Mouse (Mus musculus) intestine, postnatal 0 days (tissue): ENCODE data around the gene Dnah17. TPM values are rescaled to one million over a fixed set of nuclear protein-coding genes. Genes with fewer than 3 reads are reported as not detected.

ENCODE experiments used
- ATAC-seq: fragments of 200-750 bp; cut with Nextera tagmentation; 2 replicates; pipeline ENCODE4 v1.8.0; 2017; ENCODE audit warnings: mild to moderate bottlenecking, moderate TSS enrichment, moderate library complexity
- H3K27ac ChIP-seq: fragments of 300-500 bp; sonication (generic); 2 replicates; pipeline ENCODE4 v1.5.1; 2014; ENCODE audit warnings: mild to moderate bottlenecking, low read depth, low read length, moderate library complexity
- H3K27me3 ChIP-seq: fragments of 300-500 bp; sonication (generic); replicated peaks from 2 replicates; pipeline ENCODE4 v1.6.1; 2014; ENCODE audit warnings: low read length, mixed read lengths; ENCODE audit not compliant: control insufficient read depth, insufficient read depth
- H3K36me3 ChIP-seq: fragments of 300-500 bp; sonication (generic); 2 replicates; pipeline ENCODE4 v1.6.1; 2014; ENCODE audit warnings: mild to moderate bottlenecking, moderate library complexity; ENCODE audit not compliant: control insufficient read depth, insufficient read depth
- H3K4me1 ChIP-seq: fragments of 300-500 bp; sonication (generic); replicated peaks from 2 replicates; pipeline ENCODE4 v1.6.1; 2014; ENCODE audit warnings: antibody characterized with exemption, low read length, mixed read lengths; ENCODE audit not compliant: control insufficient read depth, insufficient read depth
- H3K4me2 ChIP-seq: fragments of 300-500 bp; sonication (generic); replicated peaks from 2 replicates; pipeline ENCODE4 v1.6.1; 2014; ENCODE audit warnings: low read depth, mild to moderate bottlenecking, moderate library complexity
- H3K4me3 ChIP-seq: fragments of 300-500 bp; sonication (generic); 2 replicates; pipeline ENCODE4 v1.5.1; 2014; ENCODE audit warnings: low read depth, low read length
- H3K9ac ChIP-seq: fragments of 300-500 bp; sonication (generic); 2 replicates; pipeline ENCODE4 v1.6.1; 2014; ENCODE audit warnings: mild to moderate bottlenecking, low read depth, low read length
- H3K9me3 ChIP-seq: fragments of 300-500 bp; sonication (generic); 2 replicates; pipeline ENCODE4 v1.6.1; 2016; ENCODE audit warnings: mixed run types; ENCODE audit not compliant: control insufficient read depth
- CTCF ChIP-seq: sonication (generic); IDR thresholded peaks from 2 replicates; pipeline ENCODE4 v1.5.1; 2016; ENCODE audit warnings: low read depth, mild to moderate bottlenecking, control low read depth, antibody characterized with exemption, moderate library complexity
- WGBS: fragments of 180-500 bp; shearing (Covaris S2); extraction: QIAGEN DNeasy Blood & Tissue Kit; methylation state at CpG from one replicate; pipeline ENCODE4 v1.1.7; 2014; 5-methylcytosine and 5-hydroxymethylcytosine counted together
- microRNA-seq: library from miRNA; unstranded; fragments of <30 nt; microRNA quantifications from one replicate; pipeline ENCODE4, GENCODE M21; 2016
- polyA plus RNA-seq: library from polyadenylated mRNA; unstranded; fragments of >200 nt; fragmentation: Nextera tagmentation; extraction: Ambion mirVana; gene quantifications from 2 replicates; pipeline ENCODE4 v1.2.1, GENCODE M21; 2015

The Dnah17 gene
- polyA plus RNA-seq, 1 experiment from 2014 or later, result 0.03 TPM

- Histone ChIP-seq H3K4me2 (no peak overlapping the region), H3K27ac (no peak overlapping the region), H3K9me3 (no peaks in the 10 kb centered on the region), H3K4me3 (no peak overlapping the region), H3K4me1 (peaks cover 3% of the 10 kb centered on the region; the same call in 1 of the 2 replicates), H3K9ac (no peak overlapping the region), H3K27me3 (no peaks in the 10 kb centered on the region), H3K36me3 (peaks cover under 1% of the 10 kb centered on the region; the same call in 1 of the 2 replicates)
- no peak for TF ChIP-seq CTCF
- WGBS, result 86% methylated on average over 11 of the region's 11 CpGs
- ATAC-seq, result no peak
Measured at GRCm38 (mm10) chr11:117972656-117973558, 157.5 kb downstream of the Dnah17 start.

Small RNA genes within 50 kb of the gene (microRNA-seq; reads per million reads assigned to microRNA genes)
- not detected for gene Mir6933

Other genes starting within 250 kb of the Dnah17 start
- 15.7 and 15.9 TPM in 2 replicates for gene Socs3, start 160.6 kb downstream of the Dnah17 start, polyA plus RNA-seq
- gene Pgs1, start 144.3 kb downstream of the Dnah17 start, polyA plus RNA-seq, result 23.1 and 24.0 TPM in 2 replicates
- gene Cyth1, start 118.0 kb upstream of the Dnah17 start, polyA plus RNA-seq, result 9.5 and 10.9 TPM in 2 replicates
- gene Usp36, start 159.6 kb upstream of the Dnah17 start, polyA plus RNA-seq, result 6.0 and 6.1 TPM in 2 replicates
- gene Cep295nl, start 211.9 kb upstream of the Dnah17 start, polyA plus RNA-seq, result 0.12 TPM in 2 replicates
- gene Timp2, start 225.1 kb upstream of the Dnah17 start, polyA plus RNA-seq, result 38.9 TPM in 2 replicates